Mouse (Mus musculus): ENCODE results near the gene Ercc6l.

Gene Ercc6l

GRCm38 (mm10) chrX:102156618-102157422 lies at the start of gene Ercc6l:
TSS of gene Ercc6l (minus strand) at chrX:102157091.
- DNase-seq (ENCODE audit: low read depth, low spot score), result peak; percentile 93

- peak; percentile 57 for DNase-seq (ENCODE audit: low read depth, low spot score)
Measured at GRCm38 (mm10) chrX:102190840-102191239, 33.9 kb upstream of the Ercc6l start.

GRCm38 (mm10) chrX:102189581-102189980 lies 32.7 kb upstream of the Ercc6l start:
- DNase-seq (ENCODE audit: low read depth, low spot score), result no peak

DNA sequence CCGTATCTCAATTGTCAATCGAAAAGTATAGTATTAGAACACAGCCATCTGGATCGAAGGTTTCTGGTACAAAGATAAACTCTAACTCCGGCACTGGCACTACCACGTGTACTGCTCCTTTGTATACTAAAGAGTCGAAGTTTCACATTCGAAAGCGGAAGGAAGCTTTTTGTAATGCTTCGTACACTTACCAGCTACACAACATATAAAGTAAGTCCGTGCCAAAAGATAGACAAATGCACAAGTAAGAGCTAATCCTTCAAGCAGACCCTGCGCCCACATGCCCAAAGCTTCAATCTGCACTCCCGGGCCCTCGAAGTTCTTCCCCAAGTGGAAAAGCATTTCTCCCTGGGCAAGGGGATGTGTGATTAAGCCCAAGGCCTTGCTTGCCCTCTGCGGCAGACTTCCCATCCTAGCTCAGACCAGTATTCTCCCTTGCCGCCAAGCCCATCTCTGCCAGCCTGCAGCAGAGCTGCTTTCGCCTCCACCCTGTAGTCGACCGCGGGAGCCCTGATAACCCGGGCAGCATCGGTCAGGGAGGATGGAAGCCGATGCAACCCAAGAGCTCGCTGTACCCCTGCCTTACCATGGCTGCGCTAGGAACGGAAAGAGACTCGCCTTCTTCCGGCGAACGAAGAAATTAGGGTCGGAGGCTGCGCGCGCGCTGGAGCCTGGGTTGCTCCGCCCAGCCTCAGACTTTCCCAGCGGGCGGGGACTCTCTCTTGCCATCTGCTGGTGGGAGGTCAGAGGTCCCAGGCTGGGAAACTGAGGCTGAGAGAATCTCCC lies 32.0 kb upstream of the Ercc6l start, which contains the start of gene Rps4x:
TSS of gene Rps4x (minus strand) at position 683 of the 786 bp plus-strand sequence.
- peak; percentile 76 for DNase-seq (ENCODE audit: low read depth, low spot score)

DNA sequence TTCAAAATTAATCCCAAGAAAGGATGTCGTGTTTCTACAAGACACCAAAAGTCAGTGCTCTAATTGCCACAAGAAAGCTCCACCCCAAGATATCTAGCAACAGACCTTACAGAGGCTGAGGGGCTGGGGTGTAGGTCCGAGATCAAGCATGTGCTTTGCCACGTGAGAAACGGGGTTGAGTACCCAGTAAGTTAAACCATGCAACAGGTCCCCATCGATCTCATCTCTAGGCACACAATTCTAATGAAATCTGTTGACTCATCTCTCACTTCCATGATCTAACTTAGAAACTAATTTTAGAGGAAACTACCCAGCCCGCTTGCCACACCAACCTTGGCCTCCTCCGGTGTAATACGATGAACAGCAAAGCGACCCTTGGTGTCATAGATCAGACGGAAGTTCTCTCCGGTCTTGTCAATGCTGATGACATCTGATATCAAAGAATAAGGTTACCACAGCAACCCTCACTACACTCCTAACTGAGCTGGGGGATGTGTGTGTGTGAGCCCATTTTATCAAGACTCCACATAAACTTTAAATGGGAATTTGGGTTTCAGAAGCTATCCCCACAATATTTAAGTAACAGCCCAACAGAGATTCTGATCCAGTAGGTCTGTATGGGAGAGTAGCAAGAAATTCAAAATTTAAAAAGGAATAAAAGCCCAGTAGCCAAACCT lies 30.3 kb upstream of the Ercc6l start:
- no peak for DNase-seq (ENCODE audit: low read depth, low spot score)

DNA sequence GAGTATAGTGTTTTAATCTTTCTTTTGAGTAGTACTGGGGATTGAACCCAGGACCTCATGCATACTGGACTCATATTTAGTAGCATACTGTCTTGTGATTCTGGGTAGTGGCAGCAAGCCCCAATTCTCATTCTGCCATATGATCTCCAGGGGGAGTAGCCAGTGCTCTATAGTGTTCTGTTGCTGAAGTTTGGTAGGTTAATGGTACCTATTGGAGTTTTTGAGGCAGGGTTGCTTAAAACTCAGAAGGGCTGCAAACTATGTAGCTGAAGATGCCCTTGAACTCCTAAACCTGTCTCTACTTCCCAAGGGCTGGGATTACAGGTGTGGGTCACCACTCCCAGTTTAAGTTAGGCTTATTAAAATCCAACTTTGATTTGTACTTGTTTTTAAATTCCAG lies 25.7 kb upstream of the Ercc6l start:
- DNase-seq (ENCODE audit: low read depth, low spot score), result no peak

DNA sequence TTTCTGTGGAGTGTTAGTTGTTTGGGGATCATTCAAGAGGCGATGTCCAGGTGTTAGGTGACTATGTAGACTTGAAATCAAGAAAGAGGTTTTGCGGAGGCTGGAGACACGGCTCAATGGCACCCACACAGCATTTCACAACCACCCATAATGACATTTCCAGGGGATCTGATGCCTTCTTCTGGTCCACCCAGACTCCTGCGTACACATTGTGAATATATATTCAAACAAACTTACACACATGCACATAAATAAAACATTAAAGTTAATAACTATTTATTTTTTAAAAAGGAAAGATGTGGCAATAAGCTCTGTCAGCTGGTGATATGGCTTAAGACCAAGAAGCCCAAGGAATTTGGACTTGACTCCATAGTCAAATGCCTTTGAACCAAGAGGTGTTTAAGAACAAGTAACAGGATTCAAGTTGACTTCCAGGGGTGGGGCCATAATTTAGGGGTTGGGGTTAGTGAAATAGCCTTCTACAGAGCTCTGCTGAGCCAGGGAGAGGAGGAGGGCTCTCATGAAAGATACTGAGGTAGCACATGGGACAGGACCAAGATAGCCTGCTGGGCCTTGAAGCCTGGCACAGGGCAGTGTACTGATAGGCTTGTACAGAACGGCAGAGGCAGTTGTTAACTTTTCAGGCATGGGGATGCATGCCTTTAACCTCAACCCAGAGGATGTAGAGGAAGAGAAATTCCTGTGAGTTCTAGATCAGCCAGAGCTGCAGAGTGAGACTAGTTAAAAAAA lies 18.8 kb upstream of the Ercc6l start:
- DNase-seq (ENCODE audit: low read depth, low spot score), result no peak

DNA sequence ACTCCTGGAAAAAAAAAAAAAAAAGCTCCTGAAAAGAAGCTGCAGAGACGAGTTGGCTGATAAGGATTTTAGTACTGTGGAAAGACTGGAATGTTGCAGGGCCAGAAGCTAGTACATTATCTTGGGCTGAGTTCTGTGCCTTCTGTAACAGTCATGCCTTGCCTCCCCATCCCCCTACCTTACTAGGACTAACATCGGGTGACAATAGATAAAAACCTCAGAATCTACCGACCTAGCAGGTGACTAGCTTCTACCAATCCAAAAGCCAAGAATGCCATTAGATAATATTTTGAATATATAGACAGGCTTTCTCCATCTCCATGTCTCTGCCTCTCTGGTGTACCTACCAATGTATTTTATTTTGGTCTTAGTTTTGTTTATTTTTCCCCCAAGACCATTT lies 14.0 kb upstream of the Ercc6l start:
- DNase-seq (ENCODE audit: low read depth, low spot score), result no peak

DNA sequence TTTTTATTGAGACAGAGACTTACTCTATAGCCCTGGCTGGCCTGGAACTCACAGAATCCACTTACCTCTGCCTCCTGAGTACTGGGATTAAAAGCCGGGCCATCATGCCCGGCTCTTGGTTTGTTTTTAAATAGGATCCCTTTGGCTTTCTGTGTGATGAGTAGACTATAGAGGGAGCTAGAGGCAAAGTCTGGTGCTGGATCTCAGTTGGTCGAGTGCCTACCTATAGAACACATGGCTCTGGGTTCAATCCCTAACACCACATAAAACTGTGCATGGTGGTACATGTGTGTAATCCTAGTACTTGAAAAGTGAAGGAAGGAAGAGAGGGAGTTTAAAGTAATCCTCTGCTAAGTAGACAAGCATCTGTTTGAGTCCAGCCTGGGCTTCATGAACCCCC lies 13.2 kb upstream of the Ercc6l start:
- no peak for DNase-seq (ENCODE audit: low read depth, low spot score)

- no peak for DNase-seq (ENCODE audit: low read depth, low spot score)
Measured at GRCm38 (mm10) chrX:102169724-102170123, 12.8 kb upstream of the Ercc6l start.

DNA sequence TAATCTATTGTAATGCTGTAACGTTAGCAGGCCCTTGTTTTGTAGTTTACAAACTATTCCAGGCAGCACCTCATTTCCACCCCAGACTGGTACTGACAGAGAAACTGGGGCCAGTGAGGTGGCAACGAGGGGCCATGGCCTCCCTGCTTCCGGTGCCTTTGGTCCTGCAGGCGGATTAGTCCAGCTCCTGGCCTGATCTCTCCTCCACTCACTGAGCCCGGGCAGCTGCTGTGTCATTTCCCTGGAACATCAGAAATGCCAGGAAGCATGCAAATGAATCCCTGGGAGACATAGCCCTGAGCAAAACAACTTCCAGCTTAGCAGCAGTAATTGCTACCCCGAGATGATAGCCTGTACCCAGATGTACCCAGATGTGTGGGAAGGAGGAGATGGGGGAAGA lies 10.1 kb upstream of the Ercc6l start:
- no peak for DNase-seq (ENCODE audit: low read depth, low spot score)

DNA sequence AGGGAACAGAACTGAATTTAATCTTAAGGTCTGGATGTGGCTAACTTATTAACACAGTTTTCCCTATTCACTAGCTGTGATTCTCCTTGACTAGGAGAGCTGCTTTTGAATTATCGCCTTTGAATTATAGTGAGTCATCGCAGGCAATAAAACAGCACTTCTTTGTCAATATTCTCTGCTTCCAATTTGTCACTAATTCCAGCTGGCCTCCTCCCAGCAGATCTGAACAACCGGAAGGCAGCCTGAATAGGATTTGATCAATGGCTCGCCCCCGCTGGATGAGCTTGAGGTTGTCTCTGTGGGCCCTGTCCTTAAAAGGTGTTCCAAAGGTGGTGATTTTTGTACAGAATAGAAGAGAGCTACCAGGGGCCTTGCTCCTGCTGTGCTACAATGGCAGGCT lies 9.6 kb upstream of the Ercc6l start:
- no peak for DNase-seq (ENCODE audit: low read depth, low spot score)

GRCm38 (mm10) chrX:102163529-102163928 lies 6.6 kb upstream of the Ercc6l start:
- no peak for DNase-seq (ENCODE audit: low read depth, low spot score)

DNA sequence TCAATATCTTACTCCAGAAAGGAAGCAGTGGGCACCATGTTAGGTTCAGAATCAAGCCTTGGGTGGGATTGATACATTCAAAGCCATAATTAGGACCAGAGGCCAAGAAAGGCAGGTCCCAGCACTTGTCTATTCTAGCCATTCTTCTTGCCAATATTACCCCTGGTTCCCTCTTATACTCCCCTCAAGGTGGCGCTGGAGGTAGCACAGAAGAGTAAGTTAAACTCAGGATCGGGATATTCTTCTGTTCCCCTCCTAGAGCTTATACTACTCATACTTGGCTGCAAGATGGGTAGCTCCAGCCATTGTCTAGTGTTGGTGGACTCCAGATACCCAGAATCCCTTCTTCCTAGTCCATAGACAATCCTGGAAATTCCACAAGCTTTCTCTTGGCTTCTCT lies 6.2 kb upstream of the Ercc6l start:
- DNase-seq (ENCODE audit: low read depth, low spot score), result no peak

- no peak for DNase-seq (ENCODE audit: low read depth, low spot score)
Measured at GRCm38 (mm10) chrX:102160528-102160927, 3.6 kb upstream of the Ercc6l start.

DNA sequence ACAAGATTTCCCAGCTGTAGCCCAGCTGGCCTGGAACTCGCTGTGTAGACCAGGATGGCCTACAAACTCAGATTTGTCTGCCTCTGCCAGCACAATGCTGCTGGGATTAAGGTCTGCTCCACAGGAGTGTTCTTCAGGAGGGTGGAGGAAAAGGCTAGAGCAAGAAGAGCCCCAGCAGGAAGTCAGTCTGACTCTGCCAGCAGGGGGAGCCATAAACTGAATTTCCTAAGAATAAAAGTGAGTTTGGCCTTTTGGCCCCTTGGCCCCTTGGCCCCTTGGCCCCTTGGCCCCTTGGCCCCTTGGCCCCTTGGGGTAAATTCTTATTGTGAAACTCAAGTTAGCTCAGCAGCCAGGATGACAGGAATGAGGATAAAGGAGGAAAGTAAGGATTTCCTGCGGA lies 2.9 kb upstream of the Ercc6l start:
- DNase-seq (ENCODE audit: low read depth, low spot score), result peak; percentile 52

DNA sequence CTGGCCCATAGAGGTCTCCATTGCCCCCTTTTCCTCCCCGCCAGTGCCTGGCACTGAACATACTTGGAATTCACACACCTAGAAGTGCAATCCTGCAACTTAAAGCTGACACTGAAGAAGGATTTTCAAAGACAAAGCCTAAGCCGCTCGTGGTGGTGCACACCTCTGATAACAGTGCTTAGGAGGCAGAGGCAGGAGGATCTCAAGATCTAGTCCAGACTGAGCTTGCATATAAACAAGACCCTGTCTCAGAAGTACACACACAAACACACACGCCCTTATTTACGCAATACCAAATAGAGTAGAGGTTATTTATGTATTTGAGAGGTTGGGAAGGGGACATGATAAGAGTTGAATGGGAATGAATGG lies 516 bp upstream of the Ercc6l start:
- no peak for DNase-seq (ENCODE audit: low read depth, low spot score)

DNA sequence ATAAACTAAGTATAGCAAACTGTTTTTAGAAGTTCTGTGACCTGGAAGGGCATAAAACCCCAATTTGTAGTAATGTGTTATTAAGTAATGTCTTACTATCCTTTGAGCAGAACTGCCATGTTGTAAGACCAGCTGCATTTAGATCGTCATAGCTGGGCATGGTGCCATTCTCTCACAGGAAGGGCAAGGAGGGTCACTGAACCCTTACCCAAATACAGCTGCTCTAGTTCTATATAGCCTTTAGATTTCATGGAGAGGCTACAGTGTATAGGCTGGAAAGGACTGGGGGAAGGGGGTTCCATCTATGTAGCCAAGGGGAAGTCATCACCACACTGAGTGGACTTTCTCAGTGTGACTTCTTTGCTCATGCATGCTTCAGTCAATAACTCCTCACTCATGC lies 15.7 kb downstream of the Ercc6l start:
- no peak for DNase-seq (ENCODE audit: low read depth, low spot score)

- no peak for DNase-seq (ENCODE audit: low read depth, low spot score)
Measured at GRCm38 (mm10) chrX:102121321-102121720, 35.6 kb downstream of the Ercc6l start.

- peak; percentile 98 for DNase-seq (ENCODE audit: low read depth, low spot score)
Measured at GRCm38 (mm10) chrX:102119042-102119864, 37.6 kb downstream of the Ercc6l start, which contains the start of gene Pin4. TSS of gene Pin4 (plus strand) at chrX:102119447.

- DNase-seq (ENCODE audit: low read depth, low spot score), result no peak
Measured at GRCm38 (mm10) chrX:102115676-102116075, 41.2 kb downstream of the Ercc6l start.

Data from ES-CJ7 (cell line).